Mouse (Mus musculus) thymus, adult 2 months (tissue): ENCODE results near the gene S100a4. TPM values are rescaled to one million over a fixed set of nuclear protein-coding genes. Genes with fewer than 3 reads are reported as not detected.

ENCODE experiments used
- DNase-seq: peaks from one replicate; pipeline ENCODE4 v3.0.0; 2021
- H3K27ac ChIP-seq: fragments of 200-500 bp; 2 replicates; pipeline ENCODE4 v1.5.1; 2012; ENCODE audit warnings: low read length, control low read depth; ENCODE audit not compliant: control insufficient read depth, insufficient read depth
- H3K27me3 ChIP-seq: fragments of 200-500 bp; 2 replicates; pipeline ENCODE4 v1.6.1; 2012; ENCODE audit warnings: mild to moderate bottlenecking, low read length, moderate library complexity, mixed read lengths; ENCODE audit not compliant: control insufficient read depth, insufficient read depth
- H3K36me3 ChIP-seq: fragments of 200-500 bp; 2 replicates; pipeline ENCODE4 v1.6.1; 2012; ENCODE audit warnings: mild to moderate bottlenecking, low read length, moderate library complexity; ENCODE audit not compliant: control insufficient read depth, insufficient read depth
- H3K4me1 ChIP-seq: fragments of 200-500 bp; replicated peaks from 2 replicates; pipeline ENCODE4 v1.6.1; 2012; ENCODE audit warnings: low read length; ENCODE audit not compliant: control insufficient read depth, insufficient read depth
- H3K4me3 ChIP-seq: fragments of 200-500 bp; 2 replicates; pipeline ENCODE4 v1.5.1; 2012; ENCODE audit warnings: mild to moderate bottlenecking, low read length, control low read depth, moderate library complexity; ENCODE audit not compliant: control insufficient read depth, insufficient read depth
- CTCF ChIP-seq: fragments of 200-500 bp; IDR thresholded peaks from 2 replicates; pipeline ENCODE4 v1.5.1; 2012; ENCODE audit warnings: mild to moderate bottlenecking, control low read depth, low read length, moderate library complexity, borderline replicate concordance; ENCODE audit not compliant: control insufficient read depth, poor library complexity, insufficient read depth; ENCODE audit errors: extremely low read depth
- POLR2A ChIP-seq: fragments of 200-500 bp; IDR thresholded peaks from 2 replicates; pipeline ENCODE4 v1.6.1; 2012; ENCODE audit warnings: mild to moderate bottlenecking, low read length, control low read depth, moderate library complexity; ENCODE audit not compliant: control insufficient read depth, poor library complexity, insufficient read depth; ENCODE audit errors: extremely low read depth
- WGBS: fragments of 180-500 bp; shearing (Covaris S2); methylation state at CpG from one replicate; pipeline ENCODE4 v1.1.7; 2018; 5-methylcytosine and 5-hydroxymethylcytosine counted together
- polyA plus RNA-seq: library from polyadenylated mRNA; depleted of rRNA; stranded (reverse); fragments of >200 nt; gene quantifications from 2 replicates; pipeline ENCODE4 v1.2.3, GENCODE M21; 2012; rRNA removed

S100a4 gene
- polyA plus RNA-seq, 1 experiment, result 51.8 TPM

- no peaks in the 10 kb centered on the region for H3K4me1 ChIP-seq
- H3K27me3 ChIP-seq, result no peaks in the 10 kb centered on the region
- TF ChIP-seq CTCF, result no peak
These were observed 45.4 kb downstream of the S100a4 start for GRCm38 (mm10) chr3:90648981-90649380.

GRCm38 (mm10) chr3:90649832-90650231 lies 46.3 kb downstream of the S100a4 start:
- TF ChIP-seq CTCF, result no peak
- TF ChIP-seq POLR2A, result no peak
- no peaks in the 10 kb centered on the region for H3K27me3 ChIP-seq
- DNase-seq, result no peak
- no peak overlapping the region for H3K4me3 ChIP-seq
- no peaks in the 10 kb centered on the region for H3K36me3 ChIP-seq
- WGBS, result 97% methylated on average over 2 of the region's 2 CpGs
- H3K4me1 ChIP-seq, result no peaks in the 10 kb centered on the region
- H3K27ac ChIP-seq, result no peak overlapping the region

More at GRCm38 (mm10) chr3:90648981-90649380, 45.4 kb downstream of the S100a4 start:
- H3K27ac ChIP-seq, result no peak overlapping the region
- DNase-seq, result no peak
- H3K36me3 ChIP-seq, result no peaks in the 10 kb centered on the region
- no peak overlapping the region for H3K4me3 ChIP-seq

GRCm38 (mm10) chr3:90652878-90653508 lies 49.4 kb downstream of the S100a4 start:
- TF ChIP-seq POLR2A, result no peak
- no peak for TF ChIP-seq CTCF
- 39% methylated on average over 5 of the region's 5 CpGs for WGBS

GRCm38 (mm10) chr3:90653717-90654116 lies 50.1 kb downstream of the S100a4 start, which contains the start of gene S100a7a:
S100a7a (plus strand) TSS chr3:90654017.
- no peaks in the 10 kb centered on the region for H3K4me1 ChIP-seq

More at GRCm38 (mm10) chr3:90652878-90653508, 49.4 kb downstream of the S100a4 start:
- no peaks in the 10 kb centered on the region for H3K4me1 ChIP-seq
- H3K27ac ChIP-seq, result no peak overlapping the region
- no peaks in the 10 kb centered on the region for H3K27me3 ChIP-seq
- no peak overlapping the region for H3K4me3 ChIP-seq
- peak; percentile 64 for DNase-seq
- no peaks in the 10 kb centered on the region for H3K36me3 ChIP-seq

More at GRCm38 (mm10) chr3:90653717-90654116, 50.1 kb downstream of the S100a4 start, which contains the start of gene S100a7a:
- DNase-seq, result no peak
- Histone ChIP-seq H3K36me3 (no peaks in the 10 kb centered on the region), H3K4me3 (no peak within 1 kb of the TSS), H3K27ac (no peak within 1 kb of the TSS), H3K27me3 (no peaks in the 10 kb centered on the region)
- TF ChIP-seq POLR2A (no peak), CTCF (no peak)

Other genes with a start within 250 kb of the S100a4 start
- gene Slc27a3, start 213.8 kb upstream of the S100a4 start, polyA plus RNA-seq, result 15.0 and 21.2 TPM in 2 replicates
- 46.2 and 47.4 TPM in 2 replicates for gene Ints3, start 170.1 kb upstream of the S100a4 start, polyA plus RNA-seq
- 9.2 and 11.4 TPM in 2 replicates for gene Npr1, start 137.9 kb upstream of the S100a4 start, polyA plus RNA-seq
- gene Ilf2, start 127.6 kb upstream of the S100a4 start, polyA plus RNA-seq, result 50.1 and 50.8 TPM in 2 replicates
- gene Snapin, start 112.7 kb upstream of the S100a4 start, polyA plus RNA-seq, result 20.8 and 27.8 TPM in 2 replicates
- 91.0 and 94.5 TPM in 2 replicates for gene Chtop, start 94.3 kb upstream of the S100a4 start, polyA plus RNA-seq
- 54.7 and 122 TPM in 2 replicates for gene S100a1, start 89.4 kb upstream of the S100a4 start, polyA plus RNA-seq
- 59.1 and 83.0 TPM in 2 replicates for gene S100a13, start 89.3 kb upstream of the S100a4 start, polyA plus RNA-seq
- gene S100a14, start 76.9 kb upstream of the S100a4 start, polyA plus RNA-seq, result 8.7 and 11.3 TPM in 2 replicates
- gene S100a16, start 66.5 kb upstream of the S100a4 start, polyA plus RNA-seq, result 45.4 and 69.6 TPM in 2 replicates
- gene S100a3, start 43.2 kb upstream of the S100a4 start, polyA plus RNA-seq, result 7.4 and 14.0 TPM in 2 replicates
- gene S100a2, start 13.5 kb upstream of the S100a4 start, polyA plus RNA-seq, result not detected in 2 replicates
- not detected in 2 replicates for gene Gm42674, start 1.9 kb upstream of the S100a4 start, polyA plus RNA-seq
- gene S100a5, start 4.8 kb downstream of the S100a4 start, polyA plus RNA-seq, result not detected in 2 replicates
- gene S100a6, start 9.1 kb downstream of the S100a4 start, polyA plus RNA-seq, result 62.7 and 96.8 TPM in 2 replicates
- 0.32 and 0.42 TPM in 2 replicates for gene S100a7a, start 50.2 kb downstream of the S100a4 start, polyA plus RNA-seq
- 13.3 and 13.8 TPM in 2 replicates for gene S100a8, start 65.2 kb downstream of the S100a4 start, polyA plus RNA-seq
- 13.6 and 14.4 TPM in 2 replicates for gene S100a9, start 92.0 kb downstream of the S100a4 start, polyA plus RNA-seq
- 1.1 and 1.6 TPM in 2 replicates for gene Pglyrp4, start 123.1 kb downstream of the S100a4 start, polyA plus RNA-seq
- not detected in 2 replicates for gene Gm5849, start 174.1 kb downstream of the S100a4 start, polyA plus RNA-seq